Mouse (Mus musculus) adrenal gland, postnatal 36 days (tissue): Measurements from ENCODE around the gene Syk. TPM values are rescaled to one million over a fixed set of nuclear protein-coding genes. Genes with fewer than 3 reads are reported as not detected.

Source experiments
- total RNA-seq, 2 experiments: library from RNA; stranded (reverse); gene quantifications; 2 replicates each; pipeline ENCODE4 v1.2.3; 2021

The Syk gene
- total RNA-seq, 2 experiments from 2014 or later, result 3.1 to 6.6 TPM

Other genes starting within 250 kb of the Syk start
- 1 to 10 TPM; 3.8 to 4.3 TPM for gene Diras2, start 51.9 kb upstream of the Syk start, total RNA-seq